Mouse (Mus musculus): ENCODE measurements at regions not wholly inside any gene's neighbourhood (a gene's known extent, or its start where the extent isn't known, plus 50 kb on each side); places are given as distances from the start of the nearest gene placed in this dataset.

GRCm38 (mm10) chr16:24130646-24131045 lies 142.0 kb upstream of the Bcl6 start:
- no peak for TF ChIP-seq POLR2A (IDR thresholded peaks at IDR 0.05; ENCODE audit: low read depth, low read length)
- TF ChIP-seq CTCF (IDR thresholded peaks at IDR 0.05; ENCODE audit: borderline replicate concordance, insufficient read depth, low read length) = no peak

Data from embryonic fibroblast, embryonic 13.5 days (primary cell).